ENCODE assay signal across 8 mouse cellular contexts in genomic region chr16:23240049-23240949, GRCm38 (mm10). TPM values are rescaled to one million over a fixed set of nuclear protein-coding genes. Genes with fewer than 3 reads are reported as not detected.
DNase-seq lines count a peak whose midpoint lies in the region; ATAC-seq and TF ChIP-seq lines count a peak whose summit lies in the region.

No protein-coding gene starts in this region.

- POLR2A ChIA-PET in Patski (lab: Charles Lee) = interaction anchor here (0.5 to 1.9 kb wide), 2 partner anchors 14 to 1369 kb away, joined by 5 to 6 read pairs; no protein-coding TSS in a partner anchor

- peak; percentile 79 for DNase-seq in Patski (ENCODE audit: low read depth, low spot score)
- DNase-seq in cerebellum, adult 8-10 months = peak; percentile 11
- DNase-seq in gastrocnemius, postnatal 14 days = peak; percentile 90
- DNase-seq in layer of hippocampus, postnatal 25 days (ENCODE audit: extremely low spot score in 1 of 2, low spot score in 1 of 2) = peak; percentile 71 to 85
- DNase-seq in lung, postnatal 0 days (ENCODE audit: low spot score) = peak; percentile 89
- DNase-seq in right cerebral cortex, postnatal 25 days = peak; percentile 85

- CTCF ChIA-PET in Patski (lab: Charles Lee) = interaction anchor here (0.7 to 1.6 kb wide), 5 partner anchors 9 to 163 kb away, joined by 3 to 8 read pairs (median 5); partner anchors contain the start of gene St6gal1

- no peak overlapping the region for H3K4me3 ChIP-seq in hindbrain, embryonic 15.5 days
- no peak overlapping the region for H3K4me3 ChIP-seq in lung, postnatal 0 days (ENCODE audit: low read depth, low read length)

- no peaks in the 10 kb centered on the region for H3K36me3 ChIP-seq in hindbrain, embryonic 15.5 days
- no peaks in the 10 kb centered on the region for H3K36me3 ChIP-seq in lung, postnatal 0 days (ENCODE audit: insufficient read depth, low read length)

- H3K9me3 ChIP-seq in hindbrain, embryonic 15.5 days = no peaks in the 10 kb centered on the region
- H3K9me3 ChIP-seq in lung, postnatal 0 days (ENCODE audit: low read length) = no peaks in the 10 kb centered on the region

- H3K27me3 ChIP-seq in Patski = no peaks in the 10 kb centered on the region
- no peaks in the 10 kb centered on the region for H3K27me3 ChIP-seq in hindbrain, embryonic 15.5 days
- no peaks in the 10 kb centered on the region for H3K27me3 ChIP-seq in lung, postnatal 0 days (replicated peaks; ENCODE audit: insufficient read depth, low read length)

- TF ChIP-seq CTCF in Patski (IDR thresholded peaks at IDR 0.05) = no peak
- no peak for TF ChIP-seq CTCF in lung, postnatal 0 days (IDR thresholded peaks at IDR 0.05)

- intact Hi-C loops in gastrocnemius, postnatal 14 days (cut with DNase I; ENCODE audit: low total_unique reads) = no loop called here

- H3K4me1 ChIP-seq in hindbrain, embryonic 15.5 days (replicated peaks) = peaks cover 20% of the 10 kb centered on the region
- H3K4me1 ChIP-seq in lung, postnatal 0 days (ENCODE audit: insufficient read depth, low read depth, low read length) = peaks cover 14% of the 10 kb centered on the region; the same call in 1 of the 2 replicates

- H3K9ac ChIP-seq in hindbrain, embryonic 15.5 days = no peak overlapping the region
- H3K9ac ChIP-seq in lung, postnatal 0 days (replicated peaks; ENCODE audit: low read depth) = no peak overlapping the region

- peak overlapping the region; percentile 69 for H3K27ac ChIP-seq in hindbrain, embryonic 15.5 days (replicated peaks)
- peak overlapping the region; percentile 77 for H3K27ac ChIP-seq in lung, postnatal 0 days (ENCODE audit: low read length)

- WGBS in hindbrain, embryonic 15.5 days = 39% methylated on average over 13 of the region's 13 CpGs
- WGBS in lung, postnatal 0 days = 30% methylated on average over 13 of the region's 13 CpGs

- TF ChIP-seq EP300 in lung, postnatal 0 days (IDR thresholded peaks at IDR 0.05) = no peak

- in situ Hi-C loops in Patski (cut with MboI; ENCODE audit: low pct_unique_long_range_greater_than_20kb) = loop anchor here (5.0 kb wide), 1 partner anchor 67 kb away; no protein-coding TSS in a partner anchor

- peak; percentile 96 for ATAC-seq in Patski
- ATAC-seq in hindbrain, embryonic 15.5 days (ENCODE audit: low FRiP score, low read depth) = peak; percentile 91
- peak; percentile 69 for ATAC-seq in lung, postnatal 0 days
- ATAC-seq in megakaryocyte-erythroid progenitor cell, adult 5-6 weeks (replicated peaks; ENCODE audit: low FRiP score, low TSS enrichment, poor library complexity, severe bottlenecking) = no peak

- no peak overlapping the region for H3K4me2 ChIP-seq in hindbrain, embryonic 15.5 days
- H3K4me2 ChIP-seq in lung, postnatal 0 days (replicated peaks; ENCODE audit: low read depth, low read length) = no peak overlapping the region

RNA-seq across cellular contexts. Expression of gene St6gal1, which starts 15.8 kb away (rescaled TPM):
- 63.1 TPM for polyA plus RNA-seq in Patski (2021)
- 1 to 10 TPM; 6.4 to 8.9 TPM for total RNA-seq in gastrocnemius, postnatal 14 days (2021)
- 24.6 and 27.8 TPM in 2 replicates for polyA plus RNA-seq in hindbrain, embryonic 15.5 days (2015; fragmentation: Nextera tagmentation; extraction: Ambion mirVana)
- 10 to 100 TPM; 13.2 to 15.2 TPM for total RNA-seq in layer of hippocampus, postnatal 25 days (2021)
- polyA plus RNA-seq in lung, postnatal 0 days (2015; fragmentation: Nextera tagmentation; extraction: Ambion mirVana) = 42.2 and 46.4 TPM in 2 replicates
- 0.45 and 5.0 TPM in 2 replicates for total RNA-seq in megakaryocyte-erythroid progenitor cell, adult 5-6 weeks (2014; fragmentation: Nextera tagmentation)
- total RNA-seq in megakaryocyte-erythroid progenitor cell, adult 5-6 weeks (2017) = not detected in 2 replicates

Comparison
In these comparisons a context has a peak if more than half of its experiments do, and no peak if none do; other contexts are left out.
1. DNase-seq: peak in every context shown above with its lines; median percentile 90 in gastrocnemius, postnatal 14 days; 89 in lung, postnatal 0 days; 85 in right cerebral cortex, postnatal 25 days; 79 in Patski; 78 in layer of hippocampus, postnatal 25 days; 11 in cerebellum, adult 8-10 months.